ENCODE assay signal across 20 mouse cellular contexts in the genomic region with DNA sequence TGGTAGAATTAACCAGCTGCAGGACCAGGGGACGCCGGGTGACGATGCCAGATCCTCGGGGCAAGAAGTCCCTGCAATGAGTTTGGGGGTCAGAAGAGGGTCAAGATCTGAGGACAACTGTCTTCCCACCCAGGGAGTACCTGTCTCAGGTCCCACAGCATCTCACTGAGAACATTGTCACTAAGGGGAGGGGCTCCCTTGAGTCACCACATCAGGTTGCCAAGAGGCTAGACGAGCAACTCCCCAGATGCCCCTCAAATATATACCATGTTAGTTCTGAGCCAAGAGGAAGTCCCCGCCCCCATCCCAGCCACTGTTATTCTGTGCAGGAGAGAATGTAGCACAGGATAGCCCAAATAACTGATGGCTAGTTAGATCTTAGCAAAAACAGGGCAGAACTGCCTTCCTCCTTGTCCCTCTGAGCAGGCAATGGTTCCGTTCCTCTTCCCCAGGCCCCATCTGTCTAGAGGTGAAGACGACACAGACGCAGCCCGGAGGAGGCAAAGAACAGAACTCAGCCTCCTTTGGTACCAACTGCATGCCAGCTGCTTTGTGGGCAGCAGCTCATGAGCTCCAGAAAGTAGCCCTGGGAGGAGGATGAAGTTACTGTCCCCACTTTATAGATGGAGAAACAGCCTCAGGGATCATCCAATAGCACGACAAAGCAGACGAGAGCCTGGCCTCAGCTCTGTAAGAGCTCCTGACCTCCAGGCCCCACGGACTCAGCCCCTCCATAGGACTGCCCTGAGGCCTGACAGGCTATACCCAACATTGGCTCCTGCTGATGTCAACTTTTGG. TPM values are rescaled to one million over a fixed set of nuclear protein-coding genes. Genes with fewer than 3 reads are reported as not detected.
DNase-seq lines count a peak whose midpoint lies in the region; ATAC-seq and TF ChIP-seq lines count a peak whose summit lies in the region.
"Had no signal": no experiment of that assay in that cellular context is flagged by ENCODE, and none has a peak within 500 bp of the region (broad histone marks: within the 10 kb centered on the region; RNA-seq: fewer than 3 reads in every experiment).

No protein-coding gene starts in this region.

- TF ChIP-seq EP300 in stomach, postnatal 0 days (optimal IDR thresholded peaks at IDR 0.05), result no peak

- no peak overlapping the region for H3K27ac ChIP-seq in stomach, postnatal 0 days (replicated peaks)
- no peak overlapping the region for H3K27ac ChIP-seq in liver, embryonic 12.5 days
- H3K27ac ChIP-seq: forebrain, embryonic 12.5 days; heart, embryonic 13.5 days; midbrain, embryonic 15.5 days had no signal

- no peaks in the 10 kb centered on the region for H3K27me3 ChIP-seq in stomach, postnatal 0 days (ENCODE audit: control insufficient read depth, insufficient read depth, low read length)
- H3K27me3 ChIP-seq in liver, embryonic 12.5 days (replicated peaks), result peaks cover 47% of the 10 kb centered on the region
- H3K27me3 ChIP-seq: forebrain, embryonic 12.5 days had no signal

- no peaks in the 10 kb centered on the region for H3K4me1 ChIP-seq in stomach, postnatal 0 days (replicated peaks; ENCODE audit: control insufficient read depth, insufficient read depth)
- H3K4me1 ChIP-seq in liver, embryonic 12.5 days, result no peaks in the 10 kb centered on the region
- H3K4me1 ChIP-seq: heart, embryonic 13.5 days had no signal

- no peak overlapping the region for H3K4me3 ChIP-seq in stomach, postnatal 0 days (ENCODE audit: low read depth, low read length)
- H3K4me3 ChIP-seq in liver, embryonic 12.5 days, result no peak overlapping the region
- H3K4me3 ChIP-seq: forebrain, embryonic 12.5 days; heart, embryonic 13.5 days; midbrain, embryonic 15.5 days had no signal

- no peak for TF ChIP-seq CTCF in stomach, postnatal 0 days (IDR thresholded peaks at IDR 0.05; ENCODE audit: low read depth)

- no peaks in the 10 kb centered on the region for H3K9me3 ChIP-seq in stomach, postnatal 0 days (ENCODE audit: control insufficient read depth, low read length)
- no peaks in the 10 kb centered on the region for H3K9me3 ChIP-seq in liver, embryonic 12.5 days (replicated peaks)
- H3K9me3 ChIP-seq: forebrain, embryonic 12.5 days; heart, embryonic 13.5 days; midbrain, embryonic 15.5 days had no signal

- H3K36me3 ChIP-seq in stomach, postnatal 0 days (ENCODE audit: control insufficient read depth, insufficient read depth, low read length), result no peaks in the 10 kb centered on the region
- no peaks in the 10 kb centered on the region for H3K36me3 ChIP-seq in liver, embryonic 12.5 days

- 83% methylated on average over 13 of the region's 13 CpGs for WGBS in stomach, postnatal 0 days
- 68% methylated on average over 13 of the region's 13 CpGs for WGBS in liver, embryonic 12.5 days (ENCODE audit: insufficient replicate concordance)

- H3K9ac ChIP-seq in stomach, postnatal 0 days (ENCODE audit: low read length), result 0 out of 2 replicates have a peak overlapping the region, but pooled peaks have one; percentile 9
- no peak overlapping the region for H3K9ac ChIP-seq in liver, embryonic 12.5 days
- H3K9ac ChIP-seq: forebrain, embryonic 12.5 days; heart, embryonic 13.5 days; lung, embryonic 14.5 days; midbrain, embryonic 15.5 days had no signal

- no peak overlapping the region for H3K4me2 ChIP-seq in stomach, postnatal 0 days (replicated peaks; ENCODE audit: low read depth)
- no peak overlapping the region for H3K4me2 ChIP-seq in liver, embryonic 12.5 days
- H3K4me2 ChIP-seq: forebrain, embryonic 12.5 days; heart, embryonic 13.5 days; liver, embryonic 11.5 days; lung, embryonic 14.5 days; midbrain, embryonic 15.5 days had no signal

- ATAC-seq in cerebellum, adult (ENCODE audit: insufficient number of reproducible peaks, low FRiP score, low TSS enrichment), result no peak
- no peak for ATAC-seq in stomach, postnatal 0 days (ENCODE audit: low FRiP score, low TSS enrichment)
- no peak for ATAC-seq in liver, embryonic 12.5 days
- ATAC-seq: midbrain, embryonic 15.5 days had no signal

- DNase-seq in cerebellum, adult 9-11 months, result peak; percentile 68
- DNase-seq in layer of hippocampus, adult 9-11 months, result peak; percentile 79
- no peak for DNase-seq in layer of hippocampus, postnatal 25 days (ENCODE audit: extremely low spot score in 1 of 2, low spot score in 1 of 2)
- peak; percentile 59 to 68 for DNase-seq in right cerebral cortex, adult 2 months (ENCODE audit: low spot score in 2 of 2)
- no peak for DNase-seq in right cerebral cortex, postnatal 10 days (ENCODE audit: low spot score in 2 of 2)
- no peak for DNase-seq in stomach, postnatal 0 days (ENCODE audit: low spot score)
- DNase-seq: adrenal gland, postnatal 14 days; heart, postnatal 4 days; kidney, adult 18-20 months; kidney, postnatal 14 days; lung, embryonic 14.5 days; thymus, postnatal 36 days had no signal

RNA-seq across cellular contexts. Expression of a gene that starts 11.1 kb away (rescaled TPM):
- 10 to 100 TPM; 56.1 to 85.3 TPM for total RNA-seq in layer of hippocampus, postnatal 25 days (2021)
- polyA plus RNA-seq in stomach, postnatal 0 days (2015; fragmentation: Nextera tagmentation; extraction: Ambion mirVana), result 14.0 and 16.1 TPM in 2 replicates
- 24.8 and 27.1 TPM in 2 replicates for polyA plus RNA-seq in liver, embryonic 12.5 days (2016; fragmentation: Nextera tagmentation; extraction: Ambion mirVana)

RNA-seq across cellular contexts. Expression of a gene that starts 12.1 kb away (rescaled TPM):
- 1,000 to 10,000 TPM; 1,309 to 1,323 TPM for total RNA-seq in layer of hippocampus, postnatal 25 days (2021)
- polyA plus RNA-seq in stomach, postnatal 0 days (2015; fragmentation: Nextera tagmentation; extraction: Ambion mirVana), result 5.6 and 6.2 TPM in 2 replicates
- polyA plus RNA-seq in liver, embryonic 12.5 days (2016; fragmentation: Nextera tagmentation; extraction: Ambion mirVana), result 2.4 and 3.1 TPM in 2 replicates
- total RNA-seq: megakaryocyte progenitor cell, adult 5-6 weeks had no signal

RNA-seq across cellular contexts. Expression of a gene that starts 40.7 kb away (rescaled TPM):
- 100 to 1,000 TPM; 194 to 197 TPM for total RNA-seq in layer of hippocampus, postnatal 25 days (2021)
- 85.0 and 90.1 TPM in 2 replicates for polyA plus RNA-seq in stomach, postnatal 0 days (2015; fragmentation: Nextera tagmentation; extraction: Ambion mirVana)
- polyA plus RNA-seq in liver, embryonic 12.5 days (2016; fragmentation: Nextera tagmentation; extraction: Ambion mirVana), result 36.2 and 40.6 TPM in 2 replicates

RNA-seq across cellular contexts. Expression of a gene that starts 47.0 kb away (rescaled TPM):
- under 1 TPM; 0.56 to 0.81 TPM for total RNA-seq in layer of hippocampus, postnatal 25 days (2021)
- polyA plus RNA-seq in stomach, postnatal 0 days (2015; fragmentation: Nextera tagmentation; extraction: Ambion mirVana), result 1.8 TPM in 2 replicates
- polyA plus RNA-seq in liver, embryonic 12.5 days (2016; fragmentation: Nextera tagmentation; extraction: Ambion mirVana), result 15.2 and 17.7 TPM in 2 replicates
- polyA plus RNA-seq: C2C12; lung, embryonic 14.5 days had no signal

RNA-seq across cellular contexts. Expression of a gene that starts 53.2 kb away (rescaled TPM):
- 100 to 1,000 TPM; 206 to 208 TPM for total RNA-seq in layer of hippocampus, postnatal 25 days (2021)
- polyA plus RNA-seq in stomach, postnatal 0 days (2015; fragmentation: Nextera tagmentation; extraction: Ambion mirVana), result 254 and 313 TPM in 2 replicates
- 214 and 218 TPM in 2 replicates for polyA plus RNA-seq in liver, embryonic 12.5 days (2016; fragmentation: Nextera tagmentation; extraction: Ambion mirVana)

Comparison
In these comparisons a context has a peak if more than half of its experiments do, and no peak if none do; other contexts are left out.
1. DNase-seq: peak in cerebellum, adult 9-11 months (single experiment), layer of hippocampus, adult 9-11 months (single experiment) and right cerebral cortex, adult 2 months (2 of 2); none in layer of hippocampus, postnatal 25 days (0 of 2), right cerebral cortex, postnatal 10 days (0 of 2) and stomach, postnatal 0 days (single experiment).